Mouse (Mus musculus) cerebellum, adult 2 months (tissue): Measurements from ENCODE around the gene Tigit. TPM values are rescaled to one million over a fixed set of nuclear protein-coding genes. Genes with fewer than 3 reads are reported as not detected.

Experiments
- DNase-seq, 2 experiments: peaks; one replicate each; pipeline ENCODE4 v3.0.0; 2021
- H3K27ac ChIP-seq: fragments of 200-500 bp; 2 replicates; pipeline ENCODE4 v1.5.1; 2012; ENCODE audit warnings: low read length, control low read depth, inconsistent platforms; ENCODE audit not compliant: insufficient read depth
- H3K27me3 ChIP-seq: fragments of 200-500 bp; 2 replicates; pipeline ENCODE4 v1.6.1; 2012; ENCODE audit warnings: inconsistent platforms, mild to moderate bottlenecking, low read length, moderate library complexity; ENCODE audit not compliant: control insufficient read depth, insufficient read depth
- H3K4me1 ChIP-seq: fragments of 200-500 bp; 2 replicates; pipeline ENCODE4 v1.6.1; 2011; ENCODE audit warnings: low read length; ENCODE audit not compliant: control insufficient read depth, insufficient read depth
- H3K4me3 ChIP-seq: fragments of 200-500 bp; replicated peaks from 2 replicates; pipeline ENCODE3; 2011; ENCODE audit warnings: mild to moderate bottlenecking, low read depth, low read length, control low read depth; ENCODE audit not compliant: insufficient read depth
- CTCF ChIP-seq: fragments of 200-500 bp; IDR thresholded peaks from 2 replicates; pipeline ENCODE4 v1.5.1; 2011; ENCODE audit warnings: low read depth, mild to moderate bottlenecking, control low read depth, low read length, moderate library complexity, borderline replicate concordance; ENCODE audit not compliant: insufficient read depth
- POLR2A ChIP-seq: fragments of 200-500 bp; IDR thresholded peaks from 2 replicates; pipeline ENCODE4 v1.6.1; 2011; ENCODE audit warnings: low read length, control low read depth, borderline replicate concordance; ENCODE audit not compliant: insufficient read depth
- WGBS: fragments of 180-500 bp; shearing (Covaris S2); methylation state at CpG from one replicate; pipeline ENCODE4 v1.1.7; 2018; 5-methylcytosine and 5-hydroxymethylcytosine counted together
- polyA plus RNA-seq: library from polyadenylated mRNA; depleted of rRNA; stranded (reverse); fragments of >200 nt; gene quantifications from 2 replicates; pipeline ENCODE4 v1.2.3, GENCODE M21; 2012; rRNA removed

The Tigit gene
- polyA plus RNA-seq, result not detected in 2 replicates

- TF ChIP-seq POLR2A (no peak), CTCF (no peak)
- no peaks in the 10 kb centered on the region for H3K4me1 ChIP-seq
- 91% methylated on average over 7 of the region's 7 CpGs for WGBS
- H3K27me3 ChIP-seq, result no peaks in the 10 kb centered on the region
- no peak for DNase-seq
- no peak within 1 kb of the TSS for H3K27ac ChIP-seq
- no peak within 1 kb of the TSS for H3K4me3 ChIP-seq
Observed at GRCm38 (mm10) chr16:43663978-43664579, at the start of gene Tigit. Tigit (minus strand) TSS chr16:43664146.

- no peak overlapping the region for H3K4me3 ChIP-seq
- WGBS, result 66% methylated on average over 7 of the region's 7 CpGs
Observed at GRCm38 (mm10) chr16:43711361-43711760, 47.4 kb upstream of the Tigit start.

DNA sequence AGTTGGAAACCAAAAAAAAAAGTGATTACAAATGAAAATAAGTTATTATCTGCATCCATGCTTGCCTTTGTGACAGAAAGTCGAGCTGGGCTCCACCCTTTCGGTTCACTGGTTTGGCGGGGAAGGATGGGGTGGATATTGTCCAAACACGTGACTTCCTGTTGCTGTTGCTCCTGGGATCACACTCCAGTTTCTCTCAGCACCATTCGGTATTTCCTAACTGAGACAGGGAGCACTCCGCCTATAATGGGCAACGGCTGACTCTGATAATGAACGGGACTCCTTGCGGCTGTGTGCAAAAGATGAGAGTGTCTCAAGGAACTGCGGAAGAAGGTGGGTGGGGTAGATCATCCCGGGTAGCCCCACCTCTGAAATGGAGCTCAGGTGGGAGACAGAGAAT, 46.7 kb upstream of the Tigit start:
- Histone ChIP-seq H3K27ac (no peak overlapping the region), H3K4me3 (no peak overlapping the region), H3K4me1 (no peaks in the 10 kb centered on the region), H3K27me3 (no peaks in the 10 kb centered on the region)
- 76% methylated on average over 11 of the region's 11 CpGs for WGBS
- no peak for TF ChIP-seq POLR2A
- no peak for TF ChIP-seq CTCF
- no peak for DNase-seq

More at GRCm38 (mm10) chr16:43711361-43711760, 47.4 kb upstream of the Tigit start:
- no peak for DNase-seq
- H3K4me1 ChIP-seq, result no peaks in the 10 kb centered on the region
- no peak for TF ChIP-seq POLR2A
- TF ChIP-seq CTCF, result no peak
- H3K27ac ChIP-seq, result no peak overlapping the region
- H3K27me3 ChIP-seq, result no peaks in the 10 kb centered on the region

DNA sequence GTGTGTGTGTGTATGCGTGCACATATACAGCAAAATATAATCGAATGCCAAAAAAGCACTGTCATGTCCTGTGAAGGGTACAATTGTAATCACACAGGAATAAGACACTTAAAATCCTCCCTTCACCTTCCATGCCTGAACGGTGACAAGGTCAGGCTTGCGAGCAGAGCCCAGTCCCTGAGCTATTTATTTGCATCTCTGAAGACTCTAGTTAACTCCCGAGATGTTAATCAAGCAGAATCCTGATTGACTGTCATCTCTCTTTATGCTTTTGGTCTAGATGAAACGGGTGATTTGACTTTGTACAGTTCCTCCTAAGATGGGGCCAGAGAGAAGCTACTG, 46.2 kb upstream of the Tigit start:
- no peak for DNase-seq
- TF ChIP-seq POLR2A (no peak), CTCF (no peak)
- WGBS, result 60% methylated on average over 6 of the region's 6 CpGs
- H3K4me3 ChIP-seq, result no peak overlapping the region
- no peak overlapping the region for H3K27ac ChIP-seq
- H3K27me3 ChIP-seq, result no peaks in the 10 kb centered on the region
- H3K4me1 ChIP-seq, result no peaks in the 10 kb centered on the region

DNA sequence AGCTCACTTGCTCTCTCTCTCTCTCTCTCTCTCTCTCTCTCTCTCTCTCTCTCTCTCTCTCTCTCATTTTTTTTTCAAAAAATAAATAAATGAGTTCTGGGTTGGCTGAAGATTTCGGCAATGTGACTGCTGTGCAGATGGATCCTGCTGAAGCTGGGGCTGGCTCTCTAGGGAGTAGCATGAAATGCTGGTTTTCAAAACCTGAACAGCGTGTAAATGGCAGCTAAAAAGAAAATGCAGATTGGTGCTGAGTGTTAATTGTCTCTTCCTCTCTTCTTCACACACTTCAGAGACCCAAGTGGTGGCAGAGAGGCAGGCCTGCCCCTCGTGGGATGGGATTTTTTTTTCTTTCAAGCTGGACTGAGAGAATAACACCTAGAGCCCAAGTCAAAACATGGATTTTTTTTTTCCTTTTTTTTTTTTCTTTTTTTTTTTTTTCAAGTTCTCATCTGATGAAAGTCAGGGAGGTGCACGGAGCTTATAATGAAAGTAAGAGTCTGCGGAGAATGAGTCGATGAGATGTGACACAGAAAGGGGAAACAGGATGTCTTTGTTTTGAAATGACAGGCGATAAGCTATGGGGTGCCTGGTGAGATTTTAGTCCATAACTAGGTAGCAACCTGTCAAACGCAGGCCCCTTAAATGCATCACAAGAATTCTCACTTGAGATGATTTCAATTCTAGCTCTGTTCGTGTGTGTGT, 45.6 kb upstream of the Tigit start:
- TF ChIP-seq CTCF (no peak), POLR2A (no peak)
- Histone ChIP-seq H3K4me3 (no peak overlapping the region), H3K4me1 (no peaks in the 10 kb centered on the region), H3K27me3 (no peaks in the 10 kb centered on the region), H3K27ac (no peak overlapping the region)
- DNase-seq, result peak in 1 of 2 experiments; percentile 12
- WGBS, result 39% methylated on average over 9 of the region's 9 CpGs

GRCm38 (mm10) chr16:43709062-43709413, 45.1 kb upstream of the Tigit start:
- peak overlapping the region; percentile 54 for H3K4me3 ChIP-seq

GRCm38 (mm10) chr16:43708335-43709061, 44.6 kb upstream of the Tigit start:
- Histone ChIP-seq H3K27me3 (no peaks in the 10 kb centered on the region), H3K27ac (no peak overlapping the region), H3K4me3 (peak overlapping the region; percentile 54), H3K4me1 (no peaks in the 10 kb centered on the region)
- WGBS, result 31% methylated on average over 13 of the region's 13 CpGs
- TF ChIP-seq POLR2A, result no peak
- no peak for TF ChIP-seq CTCF
- DNase-seq, result no peak

More at GRCm38 (mm10) chr16:43709062-43709413, 45.1 kb upstream of the Tigit start:
- Histone ChIP-seq H3K27me3 (no peaks in the 10 kb centered on the region), H3K27ac (no peak overlapping the region), H3K4me1 (no peaks in the 10 kb centered on the region)
- peak; percentile 12 to 37 for DNase-seq
- WGBS, result 7% methylated on average over 15 of the region's 15 CpGs
- TF ChIP-seq POLR2A, result no peak
- TF ChIP-seq CTCF, result no peak
